Mouse (Mus musculus) left cerebral cortex, adult 2 months (tissue): ENCODE results near the gene Ccm2l. TPM values are rescaled to one million over a fixed set of nuclear protein-coding genes. Genes with fewer than 3 reads are reported as not detected.
A peak's percentile ranks its signal among the peaks of the same experiment; 100 is the strongest.

Experiments used
- DNase-seq, 2 experiments: peaks; one replicate each; pipeline ENCODE4 v3.0.0; 2021 to 2022; ENCODE audit warnings: low spot score in 2 of 2, mixed read lengths in 1 of 2; ENCODE audit errors: extremely low spot score in 1 of 2
- H3K27ac ChIP-seq: fragments of 200-600 bp; 2 replicates; pipeline ENCODE4 v1.8.1; 2022
- H3K4me3 ChIP-seq: fragments of 200-600 bp; 2 replicates; pipeline ENCODE4 v1.8.1; 2022
- CTCF ChIP-seq: fragments of 200-600 bp; IDR thresholded peaks from 2 replicates; pipeline ENCODE4 v1.8.1; 2022; ENCODE audit warnings: antibody characterized with exemption, mild to moderate bottlenecking, moderate library complexity
- intact Hi-C: fragments of 180-260 bp; cut with DNase I; formaldehyde crosslinking; loops from one replicate; pipeline ENCODE4 v1.15.1; 2025
- total RNA-seq, 2 experiments: library from RNA; stranded (reverse); gene quantifications; 2 replicates each; pipeline ENCODE4 v1.2.3; 2021

Ccm2l gene
- total RNA-seq, 2 experiments from 2014 or later, result 5.4 to 6.2 TPM

GRCm38 (mm10) chr2:153033545-153034230 is 32.1 kb upstream of the Ccm2l start:
- intact Hi-C loops, result no loop called here
- no peak for TF ChIP-seq CTCF
- no peak for DNase-seq
- peak overlapping the region; percentile 49 for H3K4me3 ChIP-seq
- H3K27ac ChIP-seq, result no peak overlapping the region

GRCm38 (mm10) chr2:153036690-153037089 is 29.1 kb upstream of the Ccm2l start:
- Histone ChIP-seq H3K4me3 (no peak overlapping the region), H3K27ac (no peak overlapping the region)
- TF ChIP-seq CTCF, result no peak
- intact Hi-C loops, result no loop called here
- no peak for DNase-seq

- no peak for DNase-seq
- intact Hi-C loops, result no loop called here
- Histone ChIP-seq H3K4me3 (no peak overlapping the region), H3K27ac (no peak overlapping the region)
- no peak for TF ChIP-seq CTCF
Observed at GRCm38 (mm10) chr2:153043886-153044285, 21.9 kb upstream of the Ccm2l start.

GRCm38 (mm10) chr2:153045884-153046299 is 19.9 kb upstream of the Ccm2l start:
- Histone ChIP-seq H3K4me3 (no peak overlapping the region), H3K27ac (no peak overlapping the region; the same call in 1 of the 2 replicates)
- peak; percentile 41 to 58 for DNase-seq
- intact Hi-C loops, result no loop called here
- TF ChIP-seq CTCF, result no peak

GRCm38 (mm10) chr2:153047828-153048465 is 17.8 kb upstream of the Ccm2l start:
- H3K4me3 ChIP-seq, result no peak overlapping the region
- TF ChIP-seq CTCF, result peak; percentile 75
- no peak overlapping the region for H3K27ac ChIP-seq
- intact Hi-C loops, result no loop called here
- peak; percentile 47 to 69 for DNase-seq

- DNase-seq, result peak; percentile 41 to 57
- intact Hi-C loops, result no loop called here
- H3K4me3 ChIP-seq, result no peak overlapping the region
- TF ChIP-seq CTCF, result no peak
- H3K27ac ChIP-seq, result no peak overlapping the region
Observed at GRCm38 (mm10) chr2:153049288-153049996, 16.3 kb upstream of the Ccm2l start.

- no peak overlapping the region for H3K4me3 ChIP-seq
- intact Hi-C loops, result no loop called here
- H3K27ac ChIP-seq, result no peak overlapping the region
- DNase-seq, result no peak
- no peak for TF ChIP-seq CTCF
Observed at GRCm38 (mm10) chr2:153049997-153050358, 15.8 kb upstream of the Ccm2l start.

GRCm38 (mm10) chr2:153051095-153051494 is 14.7 kb upstream of the Ccm2l start:
- no peak for DNase-seq
- no peak for TF ChIP-seq CTCF
- intact Hi-C loops, result no loop called here
- no peak overlapping the region for H3K27ac ChIP-seq
- H3K4me3 ChIP-seq, result no peak overlapping the region

- no peak for DNase-seq
- H3K27ac ChIP-seq, result no peak overlapping the region
- H3K4me3 ChIP-seq, result no peak overlapping the region
- no peak for TF ChIP-seq CTCF
- intact Hi-C loops, result no loop called here
Observed at GRCm38 (mm10) chr2:153051537-153051936, 14.2 kb upstream of the Ccm2l start.

GRCm38 (mm10) chr2:153052700-153053351 is 12.9 kb upstream of the Ccm2l start:
- intact Hi-C loops, result no loop called here
- Histone ChIP-seq H3K4me3 (no peak overlapping the region), H3K27ac (no peak overlapping the region)
- no peak for DNase-seq
- peak; percentile 37 for TF ChIP-seq CTCF

GRCm38 (mm10) chr2:153053896-153054295 is 11.9 kb upstream of the Ccm2l start:
- Histone ChIP-seq H3K4me3 (no peak overlapping the region), H3K27ac (no peak overlapping the region)
- no peak for DNase-seq
- intact Hi-C loops, result no loop called here
- TF ChIP-seq CTCF, result no peak

GRCm38 (mm10) chr2:153055270-153055920 is 10.4 kb upstream of the Ccm2l start:
- no peak overlapping the region for H3K27ac ChIP-seq

More at GRCm38 (mm10) chr2:153055270-153055920, 10.4 kb upstream of the Ccm2l start:
- intact Hi-C loops, result no loop called here
- peak; percentile 48 for TF ChIP-seq CTCF
- H3K4me3 ChIP-seq, result no peak overlapping the region
- no peak for DNase-seq
